Mouse (Mus musculus) granulocyte monocyte progenitor cell, adult 5-6 weeks (primary cell): Measurements from ENCODE around the gene Celsr1. TPM values are rescaled to one million over a fixed set of nuclear protein-coding genes. Genes with fewer than 3 reads are reported as not detected.

ENCODE experiments used
- ATAC-seq: replicated peaks from 2 replicates; pipeline ENCODE4 v1.8.0; 2016; ENCODE audit warnings: mild to moderate bottlenecking, moderate TSS enrichment, inconsistent platforms; ENCODE audit not compliant: poor library complexity, severe bottlenecking
- total RNA-seq, 2 experiments: library from RNA; stranded (forward) in 1 of 2; stranded (reverse) in 1 of 2; fragments of 200-712, 200-1000 nt in 1 of 2; fragments of >200 nt in 1 of 2; fragmentation: Nextera tagmentation in 1 of 2; gene quantifications; 2 replicates each; pipeline ENCODE4 v1.2.3; 2014 to 2017

The Celsr1 gene
- total RNA-seq (2014; fragmentation: Nextera tagmentation): 8.0 and 12.6 TPM in 2 replicates
- 6.9 and 8.7 TPM in 2 replicates for total RNA-seq (2017)

GRCm38 (mm10) chr15:86033191-86033841, at the start of gene Celsr1:
Celsr1 (minus strand) TSS chr15:86033777.
- peak; percentile 3; the same call in 1 of the 2 replicates for ATAC-seq

GRCm38 (mm10) chr15:86083261-86083741, 49.7 kb upstream of the Celsr1 start:
- ATAC-seq: peak; percentile 39

- no peak for ATAC-seq
Observed at GRCm38 (mm10) chr15:86082551-86082961, 49.0 kb upstream of the Celsr1 start.

- ATAC-seq: no peak
Observed at GRCm38 (mm10) chr15:86081654-86082053, 48.1 kb upstream of the Celsr1 start.

- no peak for ATAC-seq
Observed at GRCm38 (mm10) chr15:86080408-86080807, 46.8 kb upstream of the Celsr1 start.

GRCm38 (mm10) chr15:86079876-86080275, 46.3 kb upstream of the Celsr1 start:
- ATAC-seq: no peak

- no peak for ATAC-seq
Observed at GRCm38 (mm10) chr15:86079467-86079866, 45.9 kb upstream of the Celsr1 start.

- no peak for ATAC-seq
Observed at GRCm38 (mm10) chr15:86078481-86079216, 45.1 kb upstream of the Celsr1 start.

- ATAC-seq: no peak
Observed at GRCm38 (mm10) chr15:86077934-86078333, 44.4 kb upstream of the Celsr1 start.

GRCm38 (mm10) chr15:86076378-86076777, 42.8 kb upstream of the Celsr1 start:
- no peak for ATAC-seq

GRCm38 (mm10) chr15:86076048-86076315, 42.4 kb upstream of the Celsr1 start:
- no peak for ATAC-seq

GRCm38 (mm10) chr15:86075305-86076047, 41.9 kb upstream of the Celsr1 start:
- no peak for ATAC-seq

- no peak for ATAC-seq
Observed at GRCm38 (mm10) chr15:86074171-86074937, 40.8 kb upstream of the Celsr1 start.

GRCm38 (mm10) chr15:86071166-86071565, 37.6 kb upstream of the Celsr1 start:
- ATAC-seq: peak; percentile 33

- peak; percentile 32 for ATAC-seq
Observed at GRCm38 (mm10) chr15:86070368-86070767, 36.8 kb upstream of the Celsr1 start.

- ATAC-seq: peak; percentile 46
Observed at GRCm38 (mm10) chr15:86069011-86069791, 35.6 kb upstream of the Celsr1 start.

GRCm38 (mm10) chr15:86067941-86068495, 34.4 kb upstream of the Celsr1 start:
- no peak for ATAC-seq

- peak; percentile 70 for ATAC-seq
Observed at GRCm38 (mm10) chr15:86067581-86067910, 34.0 kb upstream of the Celsr1 start.

GRCm38 (mm10) chr15:86066836-86067580, 33.4 kb upstream of the Celsr1 start:
- ATAC-seq: peak; percentile 12; the same call in 1 of the 2 replicates
